Mouse (Mus musculus) cortical plate, adult 2 months (tissue): ENCODE results near the gene Rps15. TPM values are rescaled to one million over a fixed set of nuclear protein-coding genes. Genes with fewer than 3 reads are reported as not detected.

Source experiments
- H3K27ac ChIP-seq: fragments of 200-500 bp; 2 replicates; pipeline ENCODE4 v1.5.1; 2012; ENCODE audit warnings: low read length, control low read depth, inconsistent platforms; ENCODE audit not compliant: insufficient read depth
- H3K4me1 ChIP-seq: fragments of 200-500 bp; 2 replicates; pipeline ENCODE4 v1.6.1; 2011; ENCODE audit warnings: low read length; ENCODE audit not compliant: control insufficient read depth, insufficient read depth
- H3K4me3 ChIP-seq: fragments of 200-500 bp; 2 replicates; pipeline ENCODE4 v1.5.1; 2011; ENCODE audit warnings: mild to moderate bottlenecking, low read length, control low read depth; ENCODE audit not compliant: insufficient read depth
- CTCF ChIP-seq: fragments of 200-500 bp; IDR thresholded peaks from 2 replicates; pipeline ENCODE4 v1.5.1; 2011; ENCODE audit warnings: mild to moderate bottlenecking, control low read depth, low read length; ENCODE audit not compliant: insufficient read depth; ENCODE audit errors: extremely low read depth
- POLR2A ChIP-seq: fragments of 200-500 bp; IDR thresholded peaks from 2 replicates; pipeline ENCODE4 v1.6.1; 2011; ENCODE audit warnings: mild to moderate bottlenecking, low read length, control low read depth; ENCODE audit not compliant: insufficient read depth; ENCODE audit errors: extremely low read depth
- polyA plus RNA-seq: library from polyadenylated mRNA; depleted of rRNA; stranded (reverse); fragments of >200 nt; gene quantifications from 2 replicates; pipeline ENCODE4 v1.2.3, GENCODE M21; 2012

Gene Rps15
- polyA plus RNA-seq, 1 experiment: 2,263 TPM

- H3K27ac ChIP-seq: peak overlapping the region; percentile 86
- no peak for TF ChIP-seq CTCF
- no peak for TF ChIP-seq POLR2A
- peaks cover 13% of the 10 kb centered on the region for H3K4me1 ChIP-seq
- H3K4me3 ChIP-seq: peak overlapping the region; percentile 79
Observed at GRCm38 (mm10) chr10:80296824-80297223, 4.6 kb downstream of the Rps15 start.

GRCm38 (mm10) chr10:80297526-80298133 is 5.4 kb downstream of the Rps15 start:
- H3K4me3 ChIP-seq: peak overlapping the region; percentile 79; the same call in 1 of the 2 replicates
- TF ChIP-seq POLR2A (no peak), CTCF (no peak)
- peak overlapping the region; percentile 86 for H3K27ac ChIP-seq
- H3K4me1 ChIP-seq: peaks cover 15% of the 10 kb centered on the region

- peaks cover 15% of the 10 kb centered on the region for H3K4me1 ChIP-seq
Observed at GRCm38 (mm10) chr10:80298571-80299281, 6.5 kb downstream of the Rps15 start.

GRCm38 (mm10) chr10:80299301-80299700 is 7.0 kb downstream of the Rps15 start:
- TF ChIP-seq CTCF (no peak), POLR2A (no peak)
- peak overlapping the region; percentile 95 for H3K4me3 ChIP-seq
- H3K27ac ChIP-seq: peak overlapping the region; percentile 74
- peaks cover 15% of the 10 kb centered on the region for H3K4me1 ChIP-seq

More at GRCm38 (mm10) chr10:80298571-80299281, 6.5 kb downstream of the Rps15 start:
- Histone ChIP-seq H3K4me3 (peak overlapping the region; percentile 95), H3K27ac (peak overlapping the region; percentile 74)
- TF ChIP-seq CTCF (no peak), POLR2A (peak; percentile 87)

- H3K4me3 ChIP-seq: peak overlapping the region; percentile 95
- H3K27ac ChIP-seq: no peak overlapping the region
- TF ChIP-seq CTCF: no peak
- TF ChIP-seq POLR2A: no peak
- H3K4me1 ChIP-seq: peaks cover 15% of the 10 kb centered on the region
Observed at GRCm38 (mm10) chr10:80299824-80300223, 7.6 kb downstream of the Rps15 start.

- TF ChIP-seq CTCF (no peak), POLR2A (peak; percentile 60; the same call in 1 of the 2 replicates)
- peak overlapping the region; percentile 95 for H3K4me3 ChIP-seq
- H3K27ac ChIP-seq: peak overlapping the region; percentile 43; the same call in 1 of the 2 replicates
- H3K4me1 ChIP-seq: peaks cover 15% of the 10 kb centered on the region
Observed at GRCm38 (mm10) chr10:80300672-80301181, 8.5 kb downstream of the Rps15 start.

GRCm38 (mm10) chr10:80301256-80302081 is 9.2 kb downstream of the Rps15 start:
- H3K4me3 ChIP-seq: peak overlapping the region; percentile 95
- peaks cover 15% of the 10 kb centered on the region for H3K4me1 ChIP-seq
- TF ChIP-seq CTCF: no peak
- TF ChIP-seq POLR2A: no peak
- peak overlapping the region; percentile 78; the same call in 1 of the 2 replicates for H3K27ac ChIP-seq

- Histone ChIP-seq H3K27ac (peak overlapping the region; percentile 78; the same call in 1 of the 2 replicates), H3K4me1 (peaks cover 13% of the 10 kb centered on the region), H3K4me3 (0 out of 2 replicates have a peak overlapping the region, but pooled peaks have one; percentile 7)
- TF ChIP-seq POLR2A: no peak
- TF ChIP-seq CTCF: no peak
Observed at GRCm38 (mm10) chr10:80302082-80302355, 9.8 kb downstream of the Rps15 start.

GRCm38 (mm10) chr10:80302471-80302881 is 10.2 kb downstream of the Rps15 start:
- Histone ChIP-seq H3K4me3 (no peak overlapping the region), H3K27ac (peak overlapping the region; percentile 78; the same call in 1 of the 2 replicates), H3K4me1 (peaks cover 11% of the 10 kb centered on the region)
- TF ChIP-seq CTCF: no peak
- no peak for TF ChIP-seq POLR2A

GRCm38 (mm10) chr10:80304458-80304857 is 12.2 kb downstream of the Rps15 start:
- peaks cover 8% of the 10 kb centered on the region for H3K4me1 ChIP-seq
- no peak for TF ChIP-seq CTCF
- no peak for TF ChIP-seq POLR2A
- H3K27ac ChIP-seq: no peak overlapping the region
- no peak overlapping the region for H3K4me3 ChIP-seq
